Mouse (Mus musculus) central nervous system, embryonic 14 days (tissue): ENCODE data around the gene Rpl34. TPM values are rescaled to one million over a fixed set of nuclear protein-coding genes. Genes with fewer than 3 reads are reported as not detected.

Experiments used
- polyA plus RNA-seq: library from polyadenylated mRNA; depleted of rRNA; stranded (reverse); fragments of >200 nt; gene quantifications from 2 replicates; pipeline ENCODE4 v1.2.3, GENCODE M21; 2012; rRNA removed

Rpl34 gene
- 2,237 and 2,306 TPM in 2 replicates for polyA plus RNA-seq

GRCm38 (mm10) chr3:130730189-130730653 is at the start of gene Rpl34:
Gene Rpl34 (minus strand): TSS chr3:130730398.

DNA sequence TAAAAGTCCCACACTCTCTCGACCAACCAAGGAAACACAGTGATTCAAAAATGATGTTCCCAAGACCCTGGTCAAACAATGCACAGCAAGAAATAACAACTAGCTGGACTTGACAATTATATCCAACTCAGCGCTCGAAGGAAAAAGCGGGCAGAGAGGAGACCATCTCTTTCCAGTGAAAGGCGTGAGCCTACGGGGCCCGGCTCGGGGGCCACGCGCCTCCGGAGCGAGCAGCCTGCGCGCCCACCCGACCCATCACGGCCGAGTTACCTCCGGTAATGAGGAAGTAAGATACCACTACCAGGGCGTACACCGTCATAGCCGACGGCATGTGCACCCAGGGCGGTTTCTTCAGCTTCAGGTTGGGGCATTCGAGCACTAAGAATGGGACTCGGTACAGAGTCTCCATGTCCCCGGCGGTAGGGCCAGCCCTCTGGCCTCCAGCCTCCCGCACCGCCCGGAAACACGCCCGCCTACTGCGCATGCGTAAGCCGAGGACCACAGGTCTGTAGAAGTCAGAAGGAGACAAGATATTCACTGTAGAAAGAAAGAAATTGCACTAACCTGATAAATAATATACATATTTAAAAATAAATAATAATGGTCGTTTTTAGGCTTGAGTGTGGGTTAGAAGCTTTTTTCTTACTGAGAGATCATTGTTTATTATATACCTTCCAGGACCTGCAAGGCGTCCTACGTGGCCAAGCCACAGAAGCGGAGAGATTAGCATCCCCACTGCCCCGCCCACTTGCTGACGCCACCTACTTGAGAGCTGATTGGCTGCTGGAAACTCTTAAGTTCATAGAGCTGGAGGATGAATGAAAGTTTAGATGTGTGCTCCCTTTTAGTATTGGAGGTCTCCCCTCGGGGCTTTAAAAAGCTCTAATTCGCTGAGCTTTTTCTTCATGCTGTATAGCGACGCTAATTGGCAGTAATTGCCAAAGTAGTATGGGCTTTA is 21.0 kb downstream of the Rpl34 start, which contains the start of gene Ostc:
Gene Ostc, minus strand, starts transcription at position 478 of the 958 bp plus-strand sequence.

Other genes with a start within 250 kb of the Rpl34 start
- not detected in 2 replicates for gene Etnppl, start 113.0 kb downstream of the Rpl34 start, polyA plus RNA-seq
- 148 and 169 TPM in 2 replicates for gene Ostc, start 21.0 kb downstream of the Rpl34 start, polyA plus RNA-seq